Mouse (Mus musculus): ENCODE measurements at regions not wholly inside any gene's neighbourhood (a gene's known extent, or its start where the extent isn't known, plus 50 kb on each side); places are given as distances from the start of the nearest gene placed in this dataset.
A peak's percentile ranks its signal among the peaks of the same experiment; 100 is the strongest.

DNA sequence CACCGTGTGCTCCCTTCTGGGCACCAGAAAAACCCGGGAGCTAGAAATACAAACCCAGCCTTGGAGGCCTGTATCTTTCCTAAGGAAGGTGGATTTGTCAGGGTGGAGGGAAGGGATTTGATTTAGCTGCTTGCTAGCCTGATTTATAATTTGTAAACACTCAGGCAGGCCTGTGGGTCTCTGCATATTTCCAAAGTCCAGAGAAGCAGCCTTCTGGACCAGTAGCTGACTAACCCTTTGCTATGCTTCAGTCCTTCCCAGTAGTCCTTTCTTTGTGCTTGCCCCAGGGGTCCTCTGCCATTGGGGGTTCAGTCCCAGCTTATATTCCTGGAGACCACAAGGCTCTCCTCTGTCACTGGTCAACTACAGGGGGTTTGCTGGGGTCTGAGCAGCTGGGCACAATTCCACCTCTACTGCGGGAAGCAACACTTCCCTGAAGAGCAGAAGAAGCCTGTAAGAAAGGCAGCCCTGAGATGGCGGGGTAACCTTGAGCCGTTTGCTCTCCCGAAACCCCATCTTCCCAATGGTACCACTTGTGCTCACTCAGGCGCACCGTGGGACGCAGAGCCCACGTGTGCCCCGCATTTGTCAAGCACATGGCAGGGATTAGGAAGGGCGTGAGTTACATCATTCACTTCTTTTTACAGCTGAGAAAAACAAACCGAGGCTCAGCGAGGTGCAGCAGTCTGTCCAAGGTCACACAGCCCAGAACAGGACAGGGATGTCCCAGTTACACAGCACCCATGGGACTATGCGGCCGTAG, 85.7 kb downstream of the 1700001O22Rik start:
- peak; percentile 78 for DNase-seq (ENCODE audit: low spot score)

- DNase-seq (ENCODE audit: low spot score): peak; percentile 88
Measured at GRCm38 (mm10) chr2:30716580-30717565, 86.6 kb downstream of the 1700001O22Rik start.

DNA sequence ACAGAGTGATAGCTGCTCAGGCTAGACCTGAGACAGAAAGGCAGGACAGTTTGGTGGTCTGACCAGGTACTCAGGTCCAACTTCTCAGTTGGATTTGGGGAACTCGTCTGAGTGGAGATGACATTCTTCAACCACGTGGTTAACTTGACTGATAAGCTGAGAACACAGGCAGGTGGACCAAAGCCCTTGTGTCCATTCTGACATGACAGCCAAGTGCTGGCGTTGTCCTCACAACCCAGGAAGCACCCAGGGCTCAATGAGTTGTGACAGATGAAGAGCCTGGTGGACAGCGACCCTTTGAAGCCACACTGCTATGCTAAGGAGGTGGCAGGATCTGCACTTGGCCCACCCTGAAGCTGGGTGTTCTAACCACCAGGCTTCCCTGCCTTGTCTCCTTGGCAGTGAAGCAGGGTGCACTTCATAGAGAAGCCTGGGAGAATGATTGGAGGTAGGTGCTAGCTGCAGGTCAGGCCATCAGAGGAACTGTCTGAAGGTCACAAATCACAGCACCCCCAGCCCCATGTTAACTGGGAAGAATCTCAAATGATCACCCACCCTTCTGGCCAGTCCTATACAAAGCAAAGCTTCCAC, 87.6 kb downstream of the 1700001O22Rik start:
- no peak for DNase-seq (ENCODE audit: low spot score)

DNA sequence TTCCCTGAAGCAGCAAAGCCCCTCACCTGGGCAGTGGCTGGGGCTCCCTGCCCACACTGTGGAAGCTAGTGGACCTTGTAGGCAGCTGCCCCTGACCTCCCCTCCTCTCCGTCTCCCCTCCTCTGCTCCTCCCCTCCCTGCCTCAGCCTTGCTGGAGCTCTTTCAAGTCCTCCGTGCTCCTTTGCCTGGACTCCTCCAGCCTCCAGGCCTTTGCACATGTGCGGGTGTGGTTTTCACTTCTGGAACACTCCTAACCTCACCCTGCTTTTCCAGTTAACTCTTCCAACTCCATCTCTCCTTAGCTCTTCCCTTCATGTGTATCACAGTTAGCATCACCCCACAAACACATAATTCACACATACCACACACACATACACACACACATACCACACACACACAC, 89.9 kb downstream of the 1700001O22Rik start:
- no peak for DNase-seq (ENCODE audit: low spot score)

GRCm38 (mm10) chr2:30712841-30713401, 90.5 kb downstream of the 1700001O22Rik start:
- peak; percentile 57 for DNase-seq (ENCODE audit: low spot score)

GRCm38 (mm10) chr2:30711853-30712498, 91.5 kb downstream of the 1700001O22Rik start:
- peak; percentile 71 for DNase-seq (ENCODE audit: low spot score)

- no peak for DNase-seq (ENCODE audit: low spot score)
Measured at GRCm38 (mm10) chr2:30711476-30711852, 92.0 kb downstream of the 1700001O22Rik start.

GRCm38 (mm10) chr2:30710895-30711294, 92.6 kb downstream of the 1700001O22Rik start:
- DNase-seq (ENCODE audit: low spot score): no peak

- peak; percentile 50 for DNase-seq (ENCODE audit: low spot score)
Measured at GRCm38 (mm10) chr2:30709386-30709884, 94.0 kb downstream of the 1700001O22Rik start.

- no peak for DNase-seq (ENCODE audit: low spot score)
Measured at GRCm38 (mm10) chr2:30708762-30709385, 94.6 kb downstream of the 1700001O22Rik start.

GRCm38 (mm10) chr2:30708001-30708683, 95.3 kb downstream of the 1700001O22Rik start:
- peak; percentile 82 for DNase-seq (ENCODE audit: low spot score)

GRCm38 (mm10) chr2:30707099-30708000, 96.1 kb downstream of the 1700001O22Rik start:
- DNase-seq (ENCODE audit: low spot score): peak; percentile 76

GRCm38 (mm10) chr2:30706036-30706435, 97.4 kb downstream of the 1700001O22Rik start:
- no peak for DNase-seq (ENCODE audit: low spot score)

GRCm38 (mm10) chr2:30703308-30703707, 100.2 kb downstream of the 1700001O22Rik start:
- DNase-seq (ENCODE audit: low spot score): no peak

GRCm38 (mm10) chr2:30702711-30703110, 100.8 kb downstream of the 1700001O22Rik start:
- peak; percentile 54 for DNase-seq (ENCODE audit: low spot score)

- DNase-seq (ENCODE audit: low spot score): no peak
Measured at GRCm38 (mm10) chr2:30700890-30701289, 102.6 kb downstream of the 1700001O22Rik start.

- DNase-seq (ENCODE audit: low spot score): no peak
Measured at GRCm38 (mm10) chr2:30700471-30700870, 103.0 kb downstream of the 1700001O22Rik start.

DNA sequence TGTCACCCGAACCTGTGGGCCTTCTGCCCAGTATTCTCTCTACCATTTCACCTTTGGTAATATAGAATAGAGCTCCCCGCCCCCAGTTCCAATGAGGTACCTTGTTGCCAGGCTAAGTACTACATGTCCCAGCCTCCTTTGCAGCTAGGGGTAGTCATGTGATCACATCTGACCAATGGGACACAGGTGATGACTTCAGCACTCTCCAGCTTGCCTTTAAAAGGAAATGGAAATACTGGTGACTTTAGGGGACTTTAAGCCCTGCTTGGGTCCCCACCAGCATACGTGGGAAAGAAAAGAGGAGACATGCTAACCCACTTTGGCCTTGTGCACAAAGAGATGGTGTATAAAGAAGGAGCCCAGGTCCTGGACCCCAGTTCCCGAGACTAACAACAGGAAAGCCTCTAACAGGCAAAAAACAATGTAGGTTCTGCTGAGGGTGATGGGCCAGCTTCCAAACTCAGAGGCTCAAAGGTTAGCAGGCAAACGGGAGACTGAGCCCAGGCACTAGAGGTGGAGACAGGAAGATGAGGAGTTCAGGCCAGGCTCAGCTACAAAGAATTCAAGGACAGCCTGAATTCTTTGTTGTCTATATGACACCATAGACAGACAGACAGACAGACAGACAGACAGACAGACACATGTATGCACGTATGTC, 103.5 kb downstream of the 1700001O22Rik start:
- DNase-seq (ENCODE audit: low spot score): peak; percentile 85

Measured in yolk sac, embryonic 10.5 days (tissue).